Mouse (Mus musculus) MEL (cell line): ENCODE measurements around the gene Faim2. TPM values are rescaled to one million over a fixed set of nuclear protein-coding genes. Genes with fewer than 3 reads are reported as not detected.

ENCODE experiments used
- DNase-seq: peaks from one replicate; pipeline ENCODE4 v3.0.0; 2011; ENCODE audit warnings: low read depth, low spot score
- H3K27ac ChIP-seq: 2 replicates; pipeline ENCODE4 v1.5.1; 2012; ENCODE audit warnings: low read depth, mild to moderate bottlenecking, control low read depth, low read length, moderate library complexity; ENCODE audit not compliant: control insufficient read depth
- H3K27me3 ChIP-seq, 2 experiments: fragments of 150-350 bp in 1 of 2; sonication (generic) in 1 of 2; 2 replicates each; pipeline ENCODE4 v1.6.1; 2012; ENCODE audit warnings: low read length in 2 of 2, mild to moderate bottlenecking in 2 of 2, improper control_type of control experiment in 1 of 2, moderate library complexity in 1 of 2; ENCODE audit not compliant: insufficient read depth in 2 of 2, control insufficient read depth in 1 of 2
- H3K36me3 ChIP-seq, 2 experiments: 2 replicates each; pipeline ENCODE4 v1.6.1; 2012 to 2014; ENCODE audit warnings: low read length in 2 of 2, improper control_type of control experiment in 1 of 2, inconsistent platforms in 1 of 2, mild to moderate bottlenecking in 1 of 2; ENCODE audit not compliant: insufficient read depth in 2 of 2, control insufficient read depth in 1 of 2
- H3K4me1 ChIP-seq, 2 experiments: fragments of 150-350 bp in 1 of 2; sonication (generic) in 1 of 2; 2 replicates each; pipeline ENCODE4 v1.6.1; 2012; ENCODE audit warnings: low read length in 2 of 2, improper control_type of control experiment in 1 of 2, mild to moderate bottlenecking in 1 of 2; ENCODE audit not compliant: insufficient read depth in 2 of 2, control insufficient read depth in 1 of 2
- H3K4me3 ChIP-seq, 2 experiments: fragments of 150-350 bp in 1 of 2; sonication (generic) in 1 of 2; 2 replicates each; pipeline ENCODE4 v1.5.1; 2012; ENCODE audit warnings: low read depth in 2 of 2, low read length in 2 of 2, mild to moderate bottlenecking in 2 of 2, moderate library complexity in 2 of 2, control low read depth in 1 of 2, improper control_type of control experiment in 1 of 2; ENCODE audit not compliant: control insufficient read depth in 1 of 2, insufficient read depth in 1 of 2
- H3K79me2 ChIP-seq: 2 replicates; pipeline ENCODE4 v1.6.1; 2012; ENCODE audit warnings: mild to moderate bottlenecking, low read length, moderate library complexity; ENCODE audit not compliant: control insufficient read depth, poor library complexity, insufficient read depth
- H3K9ac ChIP-seq: 2 replicates; pipeline ENCODE4 v1.6.1; 2012; ENCODE audit warnings: low read depth, mild to moderate bottlenecking, control low read depth, low read length, moderate library complexity; ENCODE audit not compliant: control insufficient read depth, poor library complexity, severe bottlenecking
- H3K9me3 ChIP-seq: fragments of 150-350 bp; sonication (generic); replicated peaks from 2 replicates; pipeline ENCODE4 v1.6.1; 2012; ENCODE audit warnings: mild to moderate bottlenecking, low read length, improper control_type of control experiment, moderate library complexity; ENCODE audit not compliant: insufficient read depth
- BHLHE40 ChIP-seq: IDR thresholded peaks from 2 replicates; pipeline ENCODE4 v1.6.1; 2012; ENCODE audit warnings: low read depth, mild to moderate bottlenecking, inconsistent platforms, low read length, improper control_type of control experiment, borderline replicate concordance
- CTCF ChIP-seq, 3 experiments: IDR thresholded peaks in 2 of 3; conservative IDR thresholded peaks in 1 of 3; 2 replicates each; pipeline ENCODE4 v1.5.1; 2011 to 2012; ENCODE audit warnings: low read length in 3 of 3, low read depth in 2 of 3, mild to moderate bottlenecking in 2 of 3, improper control_type of control experiment in 1 of 3, inconsistent platforms in 1 of 3, mixed read lengths in 1 of 3, moderate library complexity in 1 of 3; ENCODE audit not compliant: control insufficient read depth in 1 of 3, insufficient read depth in 1 of 3, poor library complexity in 1 of 3, severe bottlenecking in 1 of 3
- ELF1 ChIP-seq: IDR thresholded peaks from 2 replicates; pipeline ENCODE4 v1.6.1; 2014; ENCODE audit warnings: low read depth, mild to moderate bottlenecking, inconsistent platforms, low read length, improper control_type of control experiment, moderate library complexity
- EP300 ChIP-seq, 2 experiments: IDR thresholded peaks; 2 replicates each; pipeline ENCODE4 v1.6.1; 2011; ENCODE audit warnings: improper control_type of control experiment in 2 of 2, low read length in 2 of 2, low read depth in 1 of 2, mild to moderate bottlenecking in 1 of 2
- ETS1 ChIP-seq: IDR thresholded peaks from 2 replicates; pipeline ENCODE4 v1.6.1; 2012; ENCODE audit warnings: low read depth, mild to moderate bottlenecking, inconsistent platforms, low read length, improper control_type of control experiment, moderate library complexity
- GABPA ChIP-seq: IDR thresholded peaks from 2 replicates; pipeline ENCODE4 v1.6.1; 2012; ENCODE audit warnings: low read depth, mild to moderate bottlenecking, inconsistent platforms, low read length, improper control_type of control experiment, moderate library complexity
- GATA1 ChIP-seq: IDR thresholded peaks from 2 replicates; pipeline ENCODE4 v1.6.1; 2011; ENCODE audit warnings: low read depth, low read length, improper control_type of control experiment
- HCFC1 ChIP-seq: IDR thresholded peaks from 2 replicates; pipeline ENCODE4 v1.6.1; 2012; ENCODE audit warnings: low read depth, mild to moderate bottlenecking, inconsistent platforms, low read length, improper control_type of control experiment, moderate library complexity
- JUND ChIP-seq: IDR thresholded peaks from 2 replicates; pipeline ENCODE4 v1.6.1; 2011; ENCODE audit warnings: low read depth, mild to moderate bottlenecking, improper control_type of control experiment, low read length
- KAT2A ChIP-seq: conservative IDR thresholded peaks from 2 replicates; pipeline ENCODE4 v1.6.1; 2012; ENCODE audit warnings: low read depth, low read length, improper control_type of control experiment, inconsistent platforms
- MEF2A ChIP-seq: IDR thresholded peaks from 2 replicates; pipeline ENCODE4 v1.6.1; 2014; ENCODE audit warnings: low read depth, mild to moderate bottlenecking, inconsistent platforms, low read length, improper control_type of control experiment; ENCODE audit not compliant: poor library complexity, insufficient replicate concordance, severe bottlenecking; ENCODE audit errors: extremely low read depth
- MYB ChIP-seq: IDR thresholded peaks from 2 replicates; pipeline ENCODE4 v1.6.1; 2011; ENCODE audit warnings: mild to moderate bottlenecking, low read depth, low read length, improper control_type of control experiment
- MYC ChIP-seq: IDR thresholded peaks from 2 replicates; pipeline ENCODE4 v1.6.1; 2011; ENCODE audit warnings: low read depth, mild to moderate bottlenecking, low read length, improper control_type of control experiment, moderate library complexity
- NELFE ChIP-seq: IDR thresholded peaks from 2 replicates; pipeline ENCODE4 v1.6.1; 2011; ENCODE audit warnings: low read depth, low read length, improper control_type of control experiment
- POLR2A ChIP-seq, 2 experiments: IDR thresholded peaks; 2 replicates each; pipeline ENCODE4 v1.6.1; 2011 to 2012; ENCODE audit warnings: low read length in 2 of 2, mild to moderate bottlenecking in 2 of 2, control low read depth in 1 of 2, improper control_type of control experiment in 1 of 2, low read depth in 1 of 2, moderate library complexity in 1 of 2; ENCODE audit not compliant: control insufficient read depth in 1 of 2, insufficient read depth in 1 of 2, poor library complexity in 1 of 2
- POLR2AphosphoS2 ChIP-seq: IDR thresholded peaks from 2 replicates; pipeline ENCODE4 v1.6.1; 2011; ENCODE audit warnings: low read length, improper control_type of control experiment
- RCOR1 ChIP-seq: IDR thresholded peaks from 2 replicates; pipeline ENCODE4 v1.6.1; 2012; ENCODE audit warnings: low read depth, mild to moderate bottlenecking, inconsistent platforms, low read length, improper control_type of control experiment
- SIN3A ChIP-seq: IDR thresholded peaks from 2 replicates; pipeline ENCODE4 v1.6.1; 2012; ENCODE audit warnings: low read length, improper control_type of control experiment, inconsistent platforms
- TBP ChIP-seq: IDR thresholded peaks from 2 replicates; pipeline ENCODE4 v1.8.0; 2011; ENCODE audit warnings: low read depth, low read length, improper control_type of control experiment
- TCF12 ChIP-seq: IDR thresholded peaks from 2 replicates; pipeline ENCODE4 v1.6.1; 2014; ENCODE audit warnings: low read depth, mild to moderate bottlenecking, inconsistent platforms, low read length, improper control_type of control experiment, moderate library complexity
- USF2 ChIP-seq, 2 experiments: IDR thresholded peaks; 2 replicates each; pipeline ENCODE4 v1.6.1; 2011 to 2012; ENCODE audit warnings: improper control_type of control experiment in 2 of 2, low read length in 2 of 2, borderline replicate concordance in 1 of 2, inconsistent platforms in 1 of 2, low read depth in 1 of 2, mild to moderate bottlenecking in 1 of 2; ENCODE audit not compliant: insufficient read depth in 1 of 2
- ZC3H11A ChIP-seq: IDR thresholded peaks from 2 replicates; pipeline ENCODE4 v1.6.1; 2012; ENCODE audit warnings: low read depth, mild to moderate bottlenecking, inconsistent platforms, low read length, improper control_type of control experiment
- ZKSCAN1 ChIP-seq: IDR thresholded peaks from 2 replicates; pipeline ENCODE4 v1.6.1; 2012; ENCODE audit warnings: low read depth, mild to moderate bottlenecking, inconsistent platforms, low read length, improper control_type of control experiment, moderate library complexity
- ZMIZ1 ChIP-seq: IDR thresholded peaks from 2 replicates; pipeline ENCODE4 v1.6.1; 2012; ENCODE audit warnings: low read depth, mild to moderate bottlenecking, inconsistent platforms, low read length, improper control_type of control experiment, moderate library complexity
- ZNF384 ChIP-seq: IDR thresholded peaks from 2 replicates; pipeline ENCODE4 v1.6.1; 2012; ENCODE audit warnings: low read depth, mild to moderate bottlenecking, inconsistent platforms, low read length, improper control_type of control experiment
- polyA plus RNA-seq, 2 experiments: library from polyadenylated mRNA; stranded (reverse) in 1 of 2; unstranded in 1 of 2; fragments of >175 nt in 1 of 2; fragments of >200 nt in 1 of 2; gene quantifications; 2 replicates each; pipeline versions ENCODE4 v1.2.1 to v1.2.4; 2012; ENCODE audit warnings: low replicate concordance in 2 of 2, low read depth in 1 of 2; ENCODE audit not compliant: insufficient read length in 2 of 2, insufficient read depth in 1 of 2, missing spikeins in 1 of 2
- total RNA-seq: library from RNA; depleted of rRNA; stranded (reverse); fragments of 300-350 nt; gene quantifications from 2 replicates; pipeline ENCODE4 v1.2.3, GENCODE M21; 2012

Faim2 gene
- total and polyA plus RNA-seq, 3 experiments = 0.06 to 0.08 TPM; not detected in 1

GRCm38 (mm10) chr15:99505324-99506095 is 22.5 kb downstream of the Faim2 start:
- Histone ChIP-seq H3K36me3 (no peaks in the 10 kb centered on the region), H3K27ac (no peak overlapping the region), H3K4me1 (no peaks in the 10 kb centered on the region), H3K79me2 (no peaks in the 10 kb centered on the region), H3K27me3 (peaks cover 11% of the 10 kb centered on the region in 2 experiments), H3K9ac (no peak overlapping the region), H3K4me3 (no peak overlapping the region), H3K9me3 (no peaks in the 10 kb centered on the region)
- TF ChIP-seq NELFE = no peak
- no peak for TF ChIP-seq KAT2A
- no peak for TF ChIP-seq POLR2A (IDR thresholded peaks at IDR 0.05; ENCODE audit: control insufficient read depth in 1 of 2, insufficient read depth in 1 of 2, low read depth in 1 of 2, low read length in 2 of 2, poor library complexity in 1 of 2)
- no peak for TF ChIP-seq MEF2A
- no peak for TF ChIP-seq TCF12
- no peak for TF ChIP-seq ETS1
- no peak for TF ChIP-seq ELF1
- TF ChIP-seq RCOR1 = no peak
- TF ChIP-seq GABPA = no peak
- TF ChIP-seq POLR2AphosphoS2 = no peak
- TF ChIP-seq ZKSCAN1 = no peak
- no peak for TF ChIP-seq USF2 (IDR thresholded peaks at IDR 0.05; ENCODE audit: borderline replicate concordance in 1 of 2, insufficient read depth in 1 of 2, low read depth in 1 of 2, low read length in 2 of 2)
- no peak for TF ChIP-seq HCFC1
- TF ChIP-seq ZMIZ1 = no peak
- no peak for TF ChIP-seq ZNF384
- no peak for TF ChIP-seq JUND
- DNase-seq = no peak

- Histone ChIP-seq H3K79me2 (no peaks in the 10 kb centered on the region), H3K9ac (no peak overlapping the region), H3K27me3 (peaks cover 3 to 6% of the 10 kb centered on the region in 2 experiments; a peak in 3 of 4 replicates), H3K27ac (no peak overlapping the region), H3K4me3 (no peak overlapping the region), H3K4me1 (peaks cover under 1 to 15% of the 10 kb centered on the region in 2 experiments; a peak in 3 of 4 replicates), H3K36me3 (peaks cover 0 to 4% of the 10 kb centered on the region in 2 experiments; a peak in 2 of 4 replicates), H3K9me3 (no peaks in the 10 kb centered on the region)
- DNase-seq = no peak
- TF ChIP-seq ELF1 (no peak), CTCF (IDR thresholded peaks at IDR 0.05 in 2 of 3, conservative IDR thresholded peaks at IDR 0.05 in 1 of 3; ENCODE audit: control insufficient read depth in 1 of 3, insufficient read depth in 1 of 3, low read depth in 2 of 3, low read length in 3 of 3, poor library complexity in 1 of 3, severe bottlenecking in 1 of 3) (no peak), MYC (no peak), GABPA (no peak), BHLHE40 (no peak), ZC3H11A (no peak), SIN3A (no peak), POLR2AphosphoS2 (no peak), KAT2A (no peak), EP300 (IDR thresholded peaks at IDR 0.05; ENCODE audit: low read depth in 1 of 2, low read length in 2 of 2) (no peak), ETS1 (no peak), MYB (no peak), GATA1 (no peak), TBP (no peak), JUND (no peak)
Measured at GRCm38 (mm10) chr15:99503256-99503655, 24.7 kb downstream of the Faim2 start.
